Mouse (Mus musculus) cortical plate, adult 2 months (tissue): ENCODE measurements around the gene Rpl27a.

Source experiments
- CTCF ChIP-seq: fragments of 200-500 bp; IDR thresholded peaks from 2 replicates; pipeline ENCODE4 v1.5.1; 2011; ENCODE audit warnings: mild to moderate bottlenecking, control low read depth, low read length; ENCODE audit not compliant: insufficient read depth; ENCODE audit errors: extremely low read depth
- POLR2A ChIP-seq: fragments of 200-500 bp; IDR thresholded peaks from 2 replicates; pipeline ENCODE4 v1.6.1; 2011; ENCODE audit warnings: mild to moderate bottlenecking, low read length, control low read depth; ENCODE audit not compliant: insufficient read depth; ENCODE audit errors: extremely low read depth

- TF ChIP-seq CTCF (no peak), POLR2A (no peak)
Observed at GRCm38 (mm10) chr7:109523741-109524441, 4.9 kb downstream of the Rpl27a start.
